8 mouse cellular contexts compared by ENCODE assay signal in genomic region chr7:42660140-42660539, GRCm38 (mm10). TPM values are rescaled to one million over a fixed set of nuclear protein-coding genes. Genes with fewer than 3 reads are reported as not detected.
DNase-seq lines count a peak whose midpoint lies in the region; ATAC-seq and TF ChIP-seq lines count a peak whose summit lies in the region.
"Not testable (repeated sequence)": the region's sequence is repeated elsewhere in the genome, so short reads cannot be mapped to it uniquely, and the experiment has no call there.

No protein-coding gene starts in this region.

- H3K79me2 ChIP-seq in CH12.LX (replicated peaks; ENCODE audit: control insufficient read depth, extremely low read depth, insufficient read depth, poor library complexity, severe bottlenecking): not testable (repeated sequence)

- in situ Hi-C loops in CH12.LX (cut with MboI; ENCODE audit: low pct_ligation_motif_present, low pct_unique_long_range_greater_than_20kb, low sequenced_read_pairs): not testable (repeated sequence)

- TF ChIP-seq CTCF in CH12.LX (conservative IDR thresholded peaks at IDR 0.05 in 1 of 2, IDR thresholded peaks at IDR 0.05 in 1 of 2; ENCODE audit: low read depth in 2 of 2, low read length in 2 of 2): peak in 1 of 2 experiments; percentile 38; a peak in 2 of 4 replicates
- peak; percentile 7; the same call in 1 of the 2 replicates for TF ChIP-seq CTCF in brain, embryonic 14.5 days (IDR thresholded peaks at IDR 0.05; ENCODE audit: borderline replicate concordance, extremely low read depth, insufficient read depth, insufficient read length)
- TF ChIP-seq CTCF in intestine, postnatal 0 days (IDR thresholded peaks at IDR 0.05; ENCODE audit: low read depth): peak; percentile 30
- peak; percentile 46 for TF ChIP-seq CTCF in liver, postnatal 0 days (IDR thresholded peaks at IDR 0.05; ENCODE audit: low read depth)
- peak; percentile 26; the same call in 1 of the 2 replicates for TF ChIP-seq CTCF in testis, adult 2 months (IDR thresholded peaks at IDR 0.05; ENCODE audit: control insufficient read depth, insufficient read depth, insufficient replicate concordance, low read depth, low read length)

- not testable (repeated sequence) for ATAC-seq in intestine, postnatal 0 days; liver, postnatal 0 days

- H3K27ac ChIP-seq in CH12.LX (ENCODE audit: insufficient read depth, low read depth); intestine, postnatal 0 days (ENCODE audit: low read depth, low read length); liver, postnatal 0 days (ENCODE audit: low read depth); testis, adult 2 months (ENCODE audit: control insufficient read depth, insufficient read depth, low read depth, low read length): not testable (repeated sequence)

- not testable (repeated sequence) for H3K9me3 ChIP-seq in CH12.LX (replicated peaks; ENCODE audit: low read length); intestine, postnatal 0 days (ENCODE audit: control insufficient read depth); liver, postnatal 0 days (ENCODE audit: low read length)

- WGBS in intestine, postnatal 0 days: 77% methylated on average over 4 of the region's 5 CpGs
- WGBS in liver, postnatal 0 days (ENCODE audit: insufficient replicate concordance): 71% methylated on average over 4 of the region's 5 CpGs

- not testable (repeated sequence) for H3K4me3 ChIP-seq in CH12.LX (replicated peaks in 1 of 3; ENCODE audit: low read depth in 2 of 3, low read length in 2 of 3, poor library complexity in 1 of 3); intestine, postnatal 0 days (ENCODE audit: low read depth, low read length); liver, postnatal 0 days (ENCODE audit: low read depth, low read length); testis, adult 2 months (ENCODE audit: control insufficient read depth, low read depth, low read length)

- H3K4me1 ChIP-seq in CH12.LX (ENCODE audit: control insufficient read depth in 1 of 2, insufficient read depth in 2 of 2); intestine, postnatal 0 days (replicated peaks; ENCODE audit: control insufficient read depth, insufficient read depth, low read length); liver, postnatal 0 days (ENCODE audit: insufficient read depth); testis, adult 2 months (ENCODE audit: control insufficient read depth, insufficient read depth, low read length): not testable (repeated sequence)

- not testable (repeated sequence) for H3K4me2 ChIP-seq in CH12.LX (ENCODE audit: insufficient read depth, low read depth, poor library complexity, severe bottlenecking); intestine, postnatal 0 days (replicated peaks; ENCODE audit: low read depth); liver, postnatal 0 days (ENCODE audit: low read depth, low read length)

- H3K9ac ChIP-seq in CH12.LX (ENCODE audit: insufficient read depth, low read depth); intestine, postnatal 0 days (ENCODE audit: low read depth, low read length); liver, postnatal 0 days (replicated peaks): not testable (repeated sequence)

- dilution Hi-C loops in CH12.LX (cut with MboI; ENCODE audit: extremely low pct_ligation_motif_present, extremely low pct_unique_long_range_greater_than_20kb, low sequenced_read_pairs): not testable (repeated sequence)

- not testable (repeated sequence) for TF ChIP-seq POLR2A in CH12.LX (IDR thresholded peaks at IDR 0.05; ENCODE audit: low read depth, low read length); brain, embryonic 14.5 days (IDR thresholded peaks at IDR 0.05; ENCODE audit: borderline replicate concordance, extremely low read depth, insufficient read depth, insufficient read length, poor library complexity, severe bottlenecking); testis, adult 2 months (IDR thresholded peaks at IDR 0.05; ENCODE audit: control insufficient read depth, low read depth, low read length)

- not testable (repeated sequence) for H3K27me3 ChIP-seq in CH12.LX (replicated peaks); intestine, postnatal 0 days (replicated peaks; ENCODE audit: control insufficient read depth, insufficient read depth, low read length); liver, postnatal 0 days (ENCODE audit: insufficient read depth, low read length); testis, adult 2 months (ENCODE audit: control insufficient read depth, insufficient read depth, low read length)

- H3K36me3 ChIP-seq in CH12.LX (replicated peaks in 1 of 2; ENCODE audit: control insufficient read depth in 1 of 2, insufficient read depth in 1 of 2, low read length in 1 of 2); intestine, postnatal 0 days (ENCODE audit: control insufficient read depth, insufficient read depth); liver, postnatal 0 days (replicated peaks; ENCODE audit: insufficient read depth, low read length); testis, adult 2 months (ENCODE audit: control insufficient read depth, insufficient read depth, low read length): not testable (repeated sequence)

- peak; percentile 15 for TF ChIP-seq RAD21 in CH12.LX (IDR thresholded peaks at IDR 0.05; ENCODE audit: low read depth, low read length)

- peak; percentile 2 for DNase-seq in 3T3-L1 (ENCODE audit: low read depth, low spot score)
- DNase-seq in CH12.LX (ENCODE audit: extremely low read depth): peak; percentile 3
- peak; percentile 5 for DNase-seq in NIH3T3 (ENCODE audit: low read depth)
- not testable (repeated sequence) for DNase-seq in brain, embryonic 14.5 days (ENCODE audit: low read depth); liver, postnatal 0 days
- peak; percentile 7 to 8 for DNase-seq in thymus, postnatal 36 days

- TF ChIP-seq EP300 in CH12.LX (IDR thresholded peaks at IDR 0.05; ENCODE audit: low read length); liver, postnatal 0 days (IDR thresholded peaks at IDR 0.05; ENCODE audit: low read depth): not testable (repeated sequence)

TF ChIP-seq in CH12.LX, 34 proteins besides CTCF, POLR2A, EP300 and RAD21:
- TF ChIP-seq SMC3 (IDR thresholded peaks at IDR 0.05; ENCODE audit: low read depth, low read length): peak; percentile 3; the same call in 1 of the 2 replicates

RNA-seq across cellular contexts. Expression of gene Zfp976, which starts 17.8 kb away (rescaled TPM):
- total RNA-seq in CH12.LX (2012; rRNA removed) (not detected in 2 replicates), CH12.LX (2014; rRNA removed) (not detected in 2 replicates)
- polyA plus RNA-seq in CH12.LX (2012; ENCODE audit: insufficient read length, low read depth): not detected in 2 replicates
- polyA plus RNA-seq in brain, embryonic 14.5 days (2012; rRNA removed): 1.5 and 2.5 TPM in 2 replicates
- 0.84 and 0.94 TPM in 2 replicates for polyA plus RNA-seq in intestine, postnatal 0 days (2015; fragmentation: Nextera tagmentation; extraction: Ambion mirVana)
- 0.41 and 0.50 TPM in 2 replicates for polyA plus RNA-seq in liver, postnatal 0 days (2015; fragmentation: Nextera tagmentation; extraction: Ambion mirVana)
- 0.43 and 0.57 TPM in 2 replicates for polyA plus RNA-seq in testis, adult 2 months (2012; rRNA removed)

RNA-seq across cellular contexts. Expression of gene Zfp975, which starts 32.4 kb away (rescaled TPM):
- total RNA-seq in CH12.LX (2012; rRNA removed) (1.3 and 1.8 TPM in 2 replicates), CH12.LX (2014; rRNA removed) (2.0 and 3.0 TPM in 2 replicates)
- polyA plus RNA-seq in CH12.LX (2012; ENCODE audit: insufficient read length, low read depth): 0.79 and 0.91 TPM in 2 replicates
- polyA plus RNA-seq in brain, embryonic 14.5 days (2012; rRNA removed): 2.5 and 4.0 TPM in 2 replicates
- 2.4 and 2.5 TPM in 2 replicates for polyA plus RNA-seq in intestine, postnatal 0 days (2015; fragmentation: Nextera tagmentation; extraction: Ambion mirVana)
- polyA plus RNA-seq in liver, postnatal 0 days (2015; fragmentation: Nextera tagmentation; extraction: Ambion mirVana): 1.5 and 1.6 TPM in 2 replicates
- 0.32 and 0.75 TPM in 2 replicates for polyA plus RNA-seq in testis, adult 2 months (2012; rRNA removed)
